Mouse (Mus musculus): ENCODE measurements at regions not wholly inside any gene's neighbourhood (a gene's known extent, or its start where the extent isn't known, plus 50 kb on each side); places are given as distances from the start of the nearest gene placed in this dataset.
A peak's percentile ranks its signal among the peaks of the same experiment; 100 is the strongest.

DNA sequence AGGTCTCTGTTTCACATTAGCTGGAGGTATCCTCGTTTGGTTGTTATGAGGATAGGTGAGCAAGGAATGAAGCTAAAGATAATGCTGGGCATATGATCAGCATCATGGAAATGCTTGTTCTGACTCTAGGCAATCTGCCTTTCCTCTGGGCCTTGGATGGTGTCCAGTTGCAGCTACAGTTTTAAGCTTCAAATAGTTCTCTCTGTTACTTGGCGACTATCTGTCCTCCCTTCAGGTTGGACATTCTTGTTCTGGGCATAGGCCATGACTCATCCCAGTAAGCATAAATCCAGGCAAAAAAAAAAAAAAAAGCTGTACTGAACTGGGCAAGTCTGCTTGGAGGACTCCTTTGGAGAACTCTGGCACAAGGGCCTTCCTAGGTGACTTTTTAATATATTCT lies 776.9 kb downstream of the Kcnma1 start:
- DNase-seq, result no peak

DNA sequence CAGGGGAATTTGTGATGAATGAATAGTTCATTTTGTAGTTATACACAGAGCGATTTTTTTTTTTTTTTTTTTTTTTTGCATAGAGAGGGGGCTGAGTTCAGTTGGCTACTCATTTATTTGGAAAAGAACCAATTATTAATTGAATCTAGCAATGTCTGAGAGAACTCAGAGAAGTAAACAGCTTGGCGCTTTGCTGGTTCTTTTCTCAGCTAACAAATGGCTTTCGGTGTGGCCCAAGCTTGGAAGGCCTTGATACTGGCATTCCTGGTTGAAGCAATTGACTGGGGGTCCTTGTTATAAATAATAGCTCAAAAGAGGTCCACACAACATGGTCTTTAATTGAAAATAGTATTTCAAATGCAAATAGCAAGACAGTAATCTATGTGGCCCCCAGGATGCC lies 815.6 kb downstream of the Kcnma1 start:
- no peak for DNase-seq

DNA sequence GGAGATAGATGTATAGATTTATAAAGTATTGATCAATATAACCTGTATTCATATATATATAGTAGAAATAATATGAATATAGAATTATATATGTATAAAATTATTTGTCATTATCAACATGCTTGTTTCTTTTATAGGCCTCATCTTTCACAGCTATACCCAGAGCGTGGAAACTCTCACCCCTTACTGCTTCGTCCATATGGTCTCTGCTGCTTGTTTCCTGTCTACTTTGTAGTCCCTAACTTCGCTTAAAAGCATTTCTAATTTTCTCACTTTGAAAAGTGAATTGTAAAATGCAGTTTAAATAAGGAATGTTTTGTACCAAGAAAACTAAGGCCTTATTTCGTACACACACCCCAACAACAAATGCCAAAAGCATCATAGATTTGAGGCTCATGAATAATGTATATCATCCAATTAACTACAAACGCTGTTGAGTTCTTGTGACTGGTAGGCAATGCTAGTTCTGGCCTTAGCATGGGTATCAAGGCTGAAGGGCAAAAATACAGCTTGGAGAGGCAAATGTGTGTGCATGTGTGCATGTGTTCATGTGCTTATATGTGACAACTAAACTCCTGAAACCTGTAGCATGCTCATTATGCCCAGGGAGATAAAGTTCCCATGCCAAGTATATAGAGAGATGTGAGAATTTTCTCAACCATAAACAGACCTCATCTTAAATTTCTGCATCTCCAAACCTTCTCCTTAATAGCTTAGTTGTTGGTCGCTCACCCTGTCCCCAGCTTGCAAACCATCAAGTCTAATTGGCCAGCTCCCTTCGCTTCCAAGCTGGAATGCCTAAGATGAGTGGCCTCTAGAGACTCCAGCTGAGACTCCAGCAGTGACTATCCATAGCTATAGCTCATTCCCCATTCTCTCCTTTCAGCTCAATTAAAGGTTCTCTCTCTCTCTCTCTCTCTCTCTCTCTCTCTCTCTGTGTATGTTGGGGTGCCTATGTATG lies 819.4 kb downstream of the Kcnma1 start:
- DNase-seq, result no peak

DNA sequence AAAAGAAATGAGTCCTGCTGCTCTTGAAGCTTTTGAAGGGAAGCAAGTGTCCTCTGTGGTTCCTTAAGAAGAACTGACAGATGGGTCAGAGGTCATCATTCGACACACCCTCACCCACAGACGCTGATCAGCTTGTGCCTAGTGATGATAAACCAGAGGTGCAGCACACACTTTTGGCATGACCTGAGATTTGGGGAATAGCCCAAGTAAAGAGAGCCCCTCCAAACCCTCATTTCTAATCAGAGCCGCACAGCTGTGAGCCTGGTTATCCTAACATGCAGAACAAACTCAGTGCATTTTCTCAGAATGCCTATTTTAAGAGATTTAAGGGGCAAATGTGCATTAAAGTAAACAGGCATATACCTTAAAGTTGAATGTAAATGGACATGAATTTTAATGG lies 821.7 kb downstream of the Kcnma1 start:
- DNase-seq, result no peak

DNA sequence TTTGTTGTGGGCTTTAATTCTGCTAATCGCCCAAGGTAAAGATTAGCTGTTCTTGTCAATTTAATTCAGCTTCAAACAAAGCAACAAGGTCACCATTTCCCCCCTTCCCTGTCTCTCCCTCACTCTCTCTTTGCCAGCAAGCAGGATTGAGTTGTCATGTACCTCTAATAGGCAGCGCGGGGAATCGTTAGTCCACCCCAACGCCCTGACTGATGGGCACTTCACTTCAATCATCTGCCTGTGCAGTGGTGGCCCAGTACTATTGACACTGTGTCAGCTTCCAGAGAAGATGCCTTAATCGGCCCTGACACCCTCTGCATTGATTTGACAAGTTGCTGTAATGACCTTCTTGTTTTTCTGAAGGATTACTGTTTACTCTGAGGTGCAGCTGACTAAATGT lies 828.9 kb downstream of the Kcnma1 start:
- DNase-seq, result no peak

DNA sequence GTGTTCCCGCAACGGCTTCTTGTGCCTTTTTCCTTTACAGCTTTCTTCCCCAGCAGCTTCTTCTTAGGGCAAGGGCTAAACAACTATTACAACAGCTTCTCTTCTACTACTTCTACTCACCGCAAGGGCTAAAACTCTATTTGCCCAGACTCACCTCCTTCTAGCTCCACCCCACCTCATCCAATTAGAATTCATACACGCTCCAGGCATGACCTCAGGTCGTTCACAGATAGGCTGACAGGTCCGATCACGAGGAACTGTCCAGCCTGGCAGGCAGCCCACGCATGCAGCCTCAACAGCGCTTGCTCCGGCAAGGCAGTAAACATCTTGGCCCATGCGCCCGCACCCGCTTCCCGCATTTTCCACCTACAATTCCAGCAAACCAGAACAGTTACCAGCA lies 844.9 kb downstream of the Kcnma1 start:
- DNase-seq, result no peak

DNA sequence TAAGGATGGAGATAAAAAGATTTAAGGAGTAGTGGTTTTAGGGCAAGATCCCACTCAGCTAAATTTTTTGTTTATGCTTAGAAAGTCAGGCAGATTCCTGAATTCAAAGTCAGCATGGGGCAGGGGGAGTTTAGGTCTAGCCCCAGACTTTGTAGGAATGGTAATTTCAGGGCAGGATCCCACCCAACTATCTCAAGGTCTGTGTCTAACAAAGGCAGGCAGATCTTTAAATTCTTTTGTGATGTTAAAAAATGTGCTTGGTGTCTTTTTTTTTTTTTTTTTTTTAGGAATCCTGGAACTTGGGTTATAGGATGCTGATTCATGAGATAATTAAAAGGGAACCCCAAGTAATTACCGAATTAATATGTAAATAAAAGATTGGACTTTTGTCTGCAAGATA lies 853.7 kb downstream of the Kcnma1 start:
- no peak for DNase-seq

DNA sequence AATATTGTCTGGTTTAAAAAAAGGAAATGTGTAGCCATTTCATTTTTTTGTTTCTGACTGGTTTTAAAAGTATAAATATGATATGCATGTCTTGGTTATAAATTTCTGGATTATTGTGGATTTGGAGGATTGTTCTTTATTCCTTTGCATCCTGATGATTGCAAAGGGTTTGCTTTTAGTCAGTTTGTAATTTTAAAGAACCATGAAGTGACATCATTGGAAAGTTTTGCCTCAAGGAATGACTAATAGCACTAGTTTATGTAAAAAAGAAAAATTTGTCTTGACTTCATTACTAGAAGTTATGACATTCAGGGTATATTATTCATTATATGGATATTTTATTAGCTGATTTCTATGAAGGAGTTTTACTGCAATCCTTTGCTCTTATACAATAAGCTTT lies 863.9 kb downstream of the Kcnma1 start:
- DNase-seq, result no peak

DNA sequence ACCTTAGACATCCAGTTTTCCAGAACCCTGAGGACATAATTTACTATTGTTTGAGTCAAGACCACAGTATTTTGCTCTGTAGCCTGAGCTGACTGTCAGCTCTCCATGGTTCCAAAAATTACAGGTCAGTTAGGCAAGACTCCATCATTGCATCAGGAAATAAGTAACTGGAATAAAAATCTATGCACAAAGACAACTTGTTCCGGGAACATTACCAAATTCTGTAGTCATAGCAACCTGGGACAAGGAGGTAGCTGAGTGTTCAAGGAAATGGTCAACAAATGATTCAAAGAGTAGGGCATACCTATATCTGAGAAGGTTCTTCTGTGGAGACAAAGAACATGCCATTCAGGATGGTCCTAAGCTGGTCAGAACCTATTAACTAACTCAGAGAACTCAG lies 867.3 kb downstream of the Kcnma1 start:
- DNase-seq, result no peak

DNA sequence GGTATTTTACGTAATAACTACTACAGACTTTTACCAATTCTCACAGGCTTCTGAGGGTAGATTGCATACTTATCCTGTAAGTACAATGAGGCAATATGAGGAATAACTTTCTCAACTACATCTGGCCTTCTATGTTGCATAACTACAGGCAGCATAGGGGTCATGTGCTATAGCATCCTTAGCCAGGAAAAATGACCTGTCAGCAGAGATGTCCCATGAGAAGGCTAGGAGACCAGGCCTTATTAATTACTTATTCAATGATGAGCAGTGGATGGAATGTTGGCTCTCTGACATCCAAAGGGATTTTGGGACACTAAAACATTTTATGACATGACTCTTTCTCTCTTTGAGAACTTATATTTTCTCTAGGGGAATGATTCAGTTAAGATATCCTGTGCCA lies 873.9 kb downstream of the Kcnma1 start:
- no peak for DNase-seq

DNA sequence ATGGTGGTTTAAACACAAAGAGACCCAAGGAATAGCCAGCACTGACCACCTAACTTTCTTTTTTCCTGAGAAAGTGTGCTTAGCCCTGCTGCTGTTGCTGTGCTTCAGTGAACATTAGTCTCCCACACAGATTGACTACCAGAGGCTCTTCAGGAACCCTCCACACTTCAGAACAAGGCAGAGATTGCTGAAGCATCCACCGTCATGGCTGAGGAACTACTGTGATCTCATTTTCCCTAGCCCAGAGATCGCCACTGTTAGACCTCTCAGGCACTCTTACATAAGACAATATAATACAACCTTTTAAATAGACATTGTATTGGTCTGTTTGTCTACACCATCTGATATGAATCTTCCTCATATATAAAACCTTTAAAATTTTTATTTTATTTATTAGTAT lies 879.6 kb downstream of the Kcnma1 start:
- DNase-seq, result no peak

DNA sequence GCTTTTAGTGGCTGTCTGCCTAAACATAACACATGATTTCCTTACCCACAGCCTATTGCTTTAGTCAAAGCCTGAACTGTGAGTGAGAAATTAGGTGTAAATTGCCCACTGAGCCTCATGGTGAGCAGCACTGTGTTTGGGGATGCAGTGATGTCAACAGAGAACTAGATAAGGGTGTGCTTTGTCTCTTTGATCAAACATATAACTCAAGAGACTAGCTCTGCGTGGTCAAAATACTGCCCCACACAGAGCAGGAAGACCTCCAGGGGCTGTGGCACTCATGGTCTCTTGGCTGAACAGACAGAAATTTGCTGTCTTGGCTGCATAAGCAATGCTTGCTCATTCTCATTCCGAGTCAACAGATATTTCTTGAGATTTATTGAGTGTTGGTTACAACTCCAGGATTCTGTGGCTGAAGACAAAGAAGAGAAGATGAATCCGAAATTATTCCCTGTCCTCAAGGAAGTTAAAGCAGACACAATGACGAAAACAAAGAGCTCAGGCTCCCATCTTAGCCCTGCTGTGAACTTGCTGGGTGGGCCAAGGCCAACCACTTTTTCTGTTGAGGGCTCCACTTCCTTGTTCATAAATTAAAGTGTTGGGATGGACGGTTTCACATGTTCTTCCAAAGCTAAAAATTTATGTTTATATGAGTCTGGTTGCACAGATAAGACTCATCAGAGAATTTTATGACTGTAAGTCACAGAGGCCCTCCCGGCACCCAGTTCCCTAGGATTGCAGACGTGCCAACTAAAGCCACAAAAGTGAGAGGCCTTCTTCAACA lies 882.4 kb downstream of the Kcnma1 start:
- DNase-seq, result no peak

DNA sequence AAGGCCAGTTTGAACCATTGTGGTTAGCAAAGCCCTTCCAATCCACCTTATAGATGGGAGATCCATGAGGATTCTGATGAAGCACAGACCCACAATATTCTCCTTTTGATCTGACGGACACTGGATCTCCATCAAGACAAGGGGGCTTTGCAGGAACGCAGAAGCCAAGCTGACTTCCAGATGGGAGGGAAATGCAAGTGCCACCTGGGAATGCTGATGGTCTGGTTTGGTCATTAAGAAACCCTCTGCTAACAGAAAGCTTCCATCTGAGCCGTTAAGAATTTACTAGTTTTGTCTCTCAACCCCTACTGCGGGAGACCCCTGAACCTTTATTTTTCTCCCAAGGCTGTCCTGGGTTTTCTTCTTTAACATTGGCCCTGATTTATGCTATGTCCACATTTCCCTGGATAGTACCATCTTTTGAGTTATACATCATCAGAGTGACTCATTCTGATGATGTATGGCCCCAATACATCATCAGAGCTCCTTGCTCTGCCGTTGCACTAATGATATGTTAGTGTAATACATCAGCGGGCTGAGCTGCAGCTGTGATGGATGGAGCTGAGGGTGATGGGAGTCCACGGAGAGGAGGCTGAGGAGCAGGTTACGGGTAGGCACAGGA lies 898.3 kb downstream of the Kcnma1 start:
- no peak for DNase-seq

DNA sequence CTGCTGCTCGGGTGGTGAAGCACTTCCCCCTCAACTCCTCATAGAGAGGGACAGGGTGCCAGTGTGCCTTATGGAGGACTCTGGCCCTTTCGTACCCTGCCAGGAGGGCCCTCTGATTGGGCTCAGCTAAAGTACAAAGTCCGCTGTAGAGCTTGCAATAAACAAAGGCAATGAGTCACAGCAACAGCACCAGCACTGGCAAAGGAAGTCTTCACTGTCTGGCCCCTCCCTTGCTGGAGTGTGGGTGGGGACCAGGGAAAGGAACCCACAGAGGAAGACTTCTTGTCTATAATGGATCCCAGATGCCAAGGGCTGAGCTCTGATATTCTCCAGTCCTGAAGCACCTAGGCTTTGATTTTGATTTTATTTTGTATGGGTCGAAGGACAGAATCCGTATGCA lies 899.4 kb downstream of the Kcnma1 start:
- DNase-seq, result no peak

DNA sequence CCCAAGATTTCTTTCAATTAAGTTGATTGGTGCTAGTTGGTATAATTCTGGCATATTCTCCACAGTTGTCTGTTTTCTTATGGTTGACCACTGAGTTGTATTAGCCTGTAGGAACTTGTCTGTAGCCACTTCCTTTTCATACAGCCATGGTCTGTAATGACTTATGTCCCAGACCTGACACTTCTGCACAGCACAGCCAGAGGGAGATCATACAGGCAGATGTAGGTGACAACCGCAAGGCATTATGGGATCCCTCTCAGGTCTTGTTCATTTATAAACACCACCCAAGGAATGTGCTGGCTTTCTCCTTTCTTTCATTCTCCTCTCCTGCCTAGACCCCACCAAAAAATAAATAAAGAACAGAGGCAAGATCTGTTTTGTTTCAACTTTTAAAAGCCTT lies 899.8 kb downstream of the Kcnma1 start:
- DNase-seq, result no peak

DNA sequence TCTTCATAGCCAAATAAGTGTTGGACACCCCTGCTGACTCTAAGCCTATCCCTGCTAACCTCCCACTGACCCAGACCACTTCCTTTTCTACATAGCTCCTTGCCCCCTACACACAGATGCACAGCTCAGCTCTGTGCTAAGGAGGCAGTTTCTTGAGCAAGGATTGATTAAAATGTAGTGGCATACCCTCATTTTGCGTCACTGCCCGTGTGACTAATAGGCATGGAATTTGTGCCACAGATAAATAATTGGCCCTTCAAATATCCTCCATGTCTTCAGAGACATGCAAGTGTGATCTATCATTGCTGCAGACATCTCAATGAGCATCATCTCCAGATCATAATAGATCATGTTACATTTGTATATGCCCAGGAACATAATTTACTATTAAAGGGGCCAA lies 901.9 kb downstream of the Kcnma1 start:
- no peak for DNase-seq

DNA sequence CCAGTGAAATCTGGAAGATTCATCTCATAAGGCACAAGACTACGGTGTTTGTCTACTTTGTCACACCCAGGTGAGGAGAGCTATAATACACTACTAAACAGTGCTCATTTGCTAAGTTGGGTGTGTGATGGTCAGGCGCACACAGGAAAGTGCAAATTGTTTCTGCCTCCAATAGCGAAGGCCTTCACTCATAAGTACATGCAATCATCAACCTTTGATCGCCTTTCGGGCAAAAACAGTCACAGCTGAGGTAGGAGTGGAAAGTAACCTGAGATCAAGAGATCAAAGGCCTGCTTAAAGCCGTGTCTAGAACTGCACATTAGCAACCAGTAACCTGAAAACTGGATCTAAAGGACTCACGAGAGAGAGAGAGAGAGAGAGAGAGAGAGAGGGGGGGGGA lies 905.7 kb downstream of the Kcnma1 start:
- no peak for DNase-seq

DNA sequence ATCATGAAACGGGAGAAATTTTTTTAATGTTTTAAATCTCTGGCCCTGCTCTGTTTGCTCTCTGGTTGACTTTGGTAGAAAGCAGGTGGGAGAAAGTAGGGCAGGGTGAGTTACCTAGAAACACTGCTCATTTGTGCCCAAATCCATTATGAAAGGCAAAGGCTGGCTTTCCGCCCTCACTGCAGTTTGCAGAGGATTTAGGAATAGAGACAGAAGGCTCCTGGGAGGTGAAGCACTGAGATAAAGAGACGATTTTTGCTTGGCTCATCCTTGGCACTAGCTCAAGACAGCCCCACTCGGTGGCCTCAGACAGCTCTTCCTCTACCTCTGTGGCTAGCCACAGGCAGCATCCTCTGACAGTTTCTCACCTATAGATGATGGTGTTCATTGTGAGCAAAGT lies 906.8 kb downstream of the Kcnma1 start:
- DNase-seq, result peak; percentile 43

All from cerebellum, adult 9-10 months (tissue).